Mouse (Mus musculus) brain, embryonic 14.5 days (tissue): Measurements from ENCODE around the gene Epha5.

Experiments used
- CTCF ChIP-seq: fragments of 200-500 bp; IDR thresholded peaks from 2 replicates; pipeline ENCODE4 v1.5.1; 2012; ENCODE audit warnings: inconsistent platforms, mild to moderate bottlenecking, moderate library complexity, borderline replicate concordance; ENCODE audit not compliant: insufficient read depth, insufficient read length; ENCODE audit errors: extremely low read depth
- POLR2A ChIP-seq: fragments of 200-500 bp; IDR thresholded peaks from 2 replicates; pipeline ENCODE4 v1.6.1; 2012; ENCODE audit warnings: mild to moderate bottlenecking, inconsistent platforms, borderline replicate concordance; ENCODE audit not compliant: poor library complexity, insufficient read depth, insufficient read length, severe bottlenecking; ENCODE audit errors: extremely low read depth

GRCm38 (mm10) chr5:84440232-84440631 is 23.1 kb upstream of the Epha5 start:
- no peak for TF ChIP-seq POLR2A
- TF ChIP-seq CTCF: no peak
